Mouse (Mus musculus): ENCODE data around the gene Hes5. TPM values are rescaled to one million over a fixed set of nuclear protein-coding genes. Genes with fewer than 3 reads are reported as not detected.

Gene Hes5
- total RNA-seq, 1 experiment from 2014 or later: 0.35 TPM

DNA sequence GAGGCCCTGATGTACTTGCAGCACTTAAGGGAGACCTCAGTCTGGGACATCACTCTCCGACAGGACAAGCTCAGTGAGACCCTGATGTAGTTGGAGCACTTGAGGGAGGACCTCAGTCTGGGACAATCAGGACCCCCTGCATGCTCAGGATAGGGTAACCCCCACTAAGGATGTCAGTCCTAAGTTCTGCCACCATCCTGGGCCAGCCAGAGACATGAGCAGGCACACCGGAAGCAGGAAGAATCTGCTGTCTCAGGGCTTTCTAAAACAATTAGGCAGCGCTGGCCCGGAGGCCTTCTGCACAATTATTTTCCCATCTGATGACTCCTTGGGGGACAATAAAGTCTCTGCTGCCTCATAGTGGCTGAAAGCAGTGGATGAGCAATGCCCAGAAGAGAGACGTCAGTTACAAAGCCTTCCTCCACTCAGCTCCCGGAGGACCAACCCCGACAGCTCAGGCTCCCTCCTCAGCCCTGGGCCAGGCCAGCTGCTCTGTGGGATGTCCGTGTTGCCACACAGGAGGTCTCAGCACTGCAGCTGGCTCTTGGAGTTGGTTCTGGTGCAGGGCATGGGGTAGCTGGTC, 35.9 kb downstream of the Hes5 start:
- no peak for ATAC-seq (ENCODE audit: extremely low read depth, insufficient number of reproducible peaks, low FRiP score, poor library complexity, severe bottlenecking)

GRCm38 (mm10) chr4:154999379-154999778, 38.7 kb downstream of the Hes5 start:
- no peak for ATAC-seq (ENCODE audit: extremely low read depth, insufficient number of reproducible peaks, low FRiP score, poor library complexity, severe bottlenecking)

DNA sequence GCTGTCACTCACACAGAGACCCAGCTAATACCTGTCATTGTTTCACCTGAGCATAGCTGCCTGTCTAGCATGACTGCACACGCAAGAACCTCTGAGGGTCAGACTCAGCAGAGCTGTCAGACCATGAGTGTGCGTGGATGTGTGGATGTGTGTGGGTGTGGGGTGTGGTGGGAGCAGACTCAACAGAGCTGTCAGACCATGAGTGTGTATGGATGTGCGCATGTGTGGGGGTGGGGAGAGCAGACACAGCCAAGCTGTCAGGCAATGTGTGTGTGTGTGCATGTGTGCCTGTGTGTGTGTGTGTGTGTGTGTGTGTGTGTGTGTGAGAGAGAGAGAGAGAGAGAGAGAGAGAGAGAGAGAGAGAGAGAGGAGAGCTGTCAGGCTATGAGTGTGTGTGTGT, 44.6 kb downstream of the Hes5 start:
- no peak for ATAC-seq (ENCODE audit: extremely low read depth, insufficient number of reproducible peaks, low FRiP score, poor library complexity, severe bottlenecking)

- no peak for ATAC-seq (ENCODE audit: extremely low read depth, insufficient number of reproducible peaks, low FRiP score, poor library complexity, severe bottlenecking)
Observed at GRCm38 (mm10) chr4:155006296-155006695, 45.6 kb downstream of the Hes5 start.

- no peak for ATAC-seq (ENCODE audit: extremely low read depth, insufficient number of reproducible peaks, low FRiP score, poor library complexity, severe bottlenecking)
Observed at GRCm38 (mm10) chr4:155007641-155008040, 46.9 kb downstream of the Hes5 start.

DNA sequence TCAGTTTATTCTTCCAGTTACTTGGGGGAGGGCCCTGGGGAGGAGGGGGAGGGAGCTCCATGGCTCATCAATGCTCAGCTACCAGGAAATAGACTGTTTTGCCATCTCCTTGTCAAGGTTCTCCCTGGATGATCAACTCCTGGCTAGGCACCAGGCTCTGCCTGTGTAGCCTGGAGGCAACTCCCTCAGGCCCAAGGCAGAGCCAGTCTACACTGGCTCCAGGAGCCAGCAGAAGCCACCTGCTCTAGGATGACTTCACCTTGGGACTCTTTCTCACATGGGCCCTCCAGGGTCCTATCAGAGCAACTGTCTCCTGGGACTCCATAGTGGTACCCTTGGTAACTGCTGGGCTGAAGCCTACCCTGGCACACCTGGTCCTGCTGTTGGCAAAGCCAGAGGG, 47.4 kb downstream of the Hes5 start:
- ATAC-seq (ENCODE audit: extremely low read depth, insufficient number of reproducible peaks, low FRiP score, poor library complexity, severe bottlenecking): no peak

GRCm38 (mm10) chr4:155009216-155009615, 48.5 kb downstream of the Hes5 start:
- ATAC-seq (ENCODE audit: extremely low read depth, insufficient number of reproducible peaks, low FRiP score, poor library complexity, severe bottlenecking): no peak

- no peak for ATAC-seq (ENCODE audit: extremely low read depth, insufficient number of reproducible peaks, low FRiP score, poor library complexity, severe bottlenecking)
Observed at GRCm38 (mm10) chr4:155010870-155011269, 50.1 kb downstream of the Hes5 start.

DNA sequence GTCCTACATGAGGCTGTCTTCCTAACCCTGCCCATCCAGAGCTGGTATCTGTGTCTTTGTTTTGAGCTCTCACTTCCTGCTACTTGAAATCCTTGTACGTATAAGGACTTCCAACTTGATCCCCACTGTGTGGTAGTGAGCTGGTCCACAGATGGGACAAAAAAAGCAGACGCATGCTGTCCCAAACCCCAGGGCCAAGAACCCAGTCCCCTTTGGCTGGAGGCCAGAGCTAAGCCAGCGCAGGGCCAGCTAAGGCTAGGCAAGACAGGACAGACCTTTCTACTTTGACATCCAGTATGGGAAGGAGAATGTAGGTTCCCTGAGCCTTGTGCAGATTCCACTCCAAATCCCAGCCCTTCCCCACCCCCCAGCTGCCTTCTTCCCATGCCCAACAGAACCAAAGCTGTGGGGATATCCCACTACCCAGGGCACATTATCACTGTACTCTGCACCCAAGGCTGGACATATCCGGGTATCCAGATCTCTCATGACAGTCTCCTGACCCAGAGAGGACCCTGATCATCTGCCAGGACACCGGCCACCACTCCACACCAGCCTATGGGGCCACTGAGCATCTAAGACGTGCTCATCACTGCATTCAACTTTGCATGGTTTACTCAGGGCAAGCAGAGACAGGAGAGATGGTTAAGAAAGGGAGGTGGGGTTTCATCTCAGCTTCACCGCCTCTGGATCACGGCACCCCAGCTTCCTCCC, 50.7 kb downstream of the Hes5 start:
- ATAC-seq (ENCODE audit: extremely low read depth, insufficient number of reproducible peaks, low FRiP score, poor library complexity, severe bottlenecking): no peak

Other genes starting within 250 kb of the Hes5 start
- gene Ttc34, start 123.5 kb upstream of the Hes5 start, total RNA-seq (2017): not detected in 2 replicates
- gene Mmel1, start 91.3 kb upstream of the Hes5 start, total RNA-seq (2017): not detected in 2 replicates
- gene Fam213b, start 61.8 kb upstream of the Hes5 start, total RNA-seq (2017): 3.4 and 4.4 TPM in 2 replicates
- 32.6 and 33.8 TPM in 2 replicates for gene Tnfrsf14, start 32.4 kb upstream of the Hes5 start, total RNA-seq (2017)
- 41.4 and 44.8 TPM in 2 replicates for gene Pank4, start 3.2 kb downstream of the Hes5 start, total RNA-seq (2017)
- 0.12 TPM in 1 of 2 replicates, not detected in the other for gene Plch2, start 95.9 kb downstream of the Hes5 start, total RNA-seq (2017)
- gene Pex10, start 106.1 kb downstream of the Hes5 start, total RNA-seq (2017): 14.3 and 17.1 TPM in 2 replicates
- 82.5 and 91.0 TPM in 2 replicates for gene Rer1, start 125.5 kb downstream of the Hes5 start, total RNA-seq (2017)
- gene Morn1, start 125.7 kb downstream of the Hes5 start, total RNA-seq (2017): 0.74 and 3.4 TPM in 2 replicates